Mouse (Mus musculus) stomach, embryonic 14.5 days (tissue): ENCODE measurements at regions not wholly inside any gene's neighbourhood (a gene's known extent, or its start where the extent isn't known, plus 50 kb on each side); places are given as distances from the start of the nearest gene placed in this dataset.

Source experiments
- ATAC-seq: fragments of 200-750 bp; cut with Nextera tagmentation; 2 replicates; pipeline ENCODE4 v1.8.0; 2017; ENCODE audit warnings: low read depth, moderate TSS enrichment; ENCODE audit not compliant: insufficient number of reproducible peaks, insufficient read depth, low FRiP score
- H3K27ac ChIP-seq: fragments of 300-500 bp; sonication (generic); 2 replicates; pipeline ENCODE4 v1.5.1; 2014; ENCODE audit warnings: mild to moderate bottlenecking, low read length, moderate library complexity, mixed read lengths
- H3K27me3 ChIP-seq: fragments of 300-500 bp; sonication (generic); 2 replicates; pipeline ENCODE4 v1.6.1; 2014; ENCODE audit warnings: low read length, control low read depth, mixed read lengths; ENCODE audit not compliant: control insufficient read depth, insufficient read depth
- H3K36me3 ChIP-seq: fragments of 300-500 bp; sonication (generic); 2 replicates; pipeline ENCODE4 v1.6.1; 2014; ENCODE audit warnings: mild to moderate bottlenecking, control low read depth, low read length, moderate library complexity, mixed read lengths; ENCODE audit not compliant: control insufficient read depth, insufficient read depth
- H3K4me1 ChIP-seq: fragments of 300-500 bp; sonication (generic); 2 replicates; pipeline ENCODE4 v1.6.1; 2014; ENCODE audit warnings: low read length, control low read depth, mixed read lengths; ENCODE audit not compliant: control insufficient read depth, insufficient read depth
- H3K4me2 ChIP-seq: fragments of 300-500 bp; sonication (generic); replicated peaks from 2 replicates; pipeline ENCODE4 v1.6.1; 2014; ENCODE audit warnings: low read depth, low read length, control low read depth
- H3K4me3 ChIP-seq: fragments of 300-500 bp; sonication (generic); 2 replicates; pipeline ENCODE4 v1.5.1; 2014; ENCODE audit warnings: low read depth, low read length, control low read depth
- H3K9ac ChIP-seq: fragments of 300-500 bp; sonication (generic); replicated peaks from 2 replicates; pipeline ENCODE4 v1.6.1; 2014; ENCODE audit warnings: low read depth, mild to moderate bottlenecking, control low read depth, low read length, moderate library complexity, mixed read lengths
- H3K9me3 ChIP-seq: fragments of 300-500 bp; sonication (generic); 2 replicates; pipeline ENCODE4 v1.6.1; 2016; ENCODE audit warnings: low read depth, low read length, control low read depth; ENCODE audit not compliant: control insufficient read depth
- WGBS: fragments of 180-500 bp; shearing (Covaris S2); extraction: QIAGEN DNeasy Blood & Tissue Kit; methylation state at CpG from one replicate; pipeline ENCODE4 v1.1.7; 2014; 5-methylcytosine and 5-hydroxymethylcytosine counted together

GRCm38 (mm10) chr4:87461181-87461912 lies 231.1 kb upstream of the Slc24a2 start:
- Histone ChIP-seq H3K4me2 (no peak overlapping the region), H3K27ac (no peak overlapping the region), H3K4me3 (no peak overlapping the region), H3K36me3 (no peaks in the 10 kb centered on the region), H3K9me3 (no peaks in the 10 kb centered on the region), H3K4me1 (peaks cover 4% of the 10 kb centered on the region), H3K27me3 (no peaks in the 10 kb centered on the region), H3K9ac (no peak overlapping the region)
- ATAC-seq = peak; percentile 23; the same call in 1 of the 2 replicates
- 60% methylated on average over 7 of the region's 7 CpGs for WGBS

DNA sequence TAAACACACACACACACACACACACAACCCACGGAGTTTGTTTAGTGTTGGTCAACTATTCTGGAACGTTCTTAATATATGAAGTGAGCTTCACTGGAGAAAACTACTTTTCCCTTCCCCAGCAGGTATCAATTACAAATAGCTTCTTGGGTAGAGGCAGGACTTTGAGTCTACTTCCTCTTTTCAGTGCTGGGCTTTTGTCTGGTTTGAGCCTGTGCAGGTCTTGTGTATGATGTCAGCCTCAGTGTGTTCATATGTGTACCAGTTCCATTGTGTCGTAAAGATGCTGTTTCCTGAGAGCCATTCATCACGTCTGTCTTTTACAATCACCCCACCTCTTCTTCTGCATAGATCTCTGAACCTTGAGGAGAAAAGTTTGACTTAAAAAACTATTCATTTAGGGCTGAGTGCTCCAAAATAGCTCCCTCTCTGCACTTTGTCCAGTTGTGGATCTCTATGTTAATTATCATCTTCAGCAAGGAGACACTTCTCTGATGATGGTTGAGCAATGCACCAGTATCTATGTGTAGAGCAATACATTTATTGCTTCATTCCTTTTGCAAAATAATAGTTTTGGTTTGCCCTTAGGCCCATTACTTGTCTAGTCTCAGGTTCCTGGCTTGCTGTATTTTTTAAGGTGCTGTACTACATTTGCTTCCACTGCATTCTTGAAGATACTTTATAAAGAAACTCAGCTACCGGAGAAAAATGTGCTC lies 225.7 kb upstream of the Slc24a2 start:
- Histone ChIP-seq H3K4me1 (no peaks in the 10 kb centered on the region), H3K4me3 (no peak overlapping the region), H3K4me2 (no peak overlapping the region), H3K27ac (no peak overlapping the region), H3K9me3 (no peaks in the 10 kb centered on the region), H3K36me3 (no peaks in the 10 kb centered on the region), H3K9ac (no peak overlapping the region), H3K27me3 (no peaks in the 10 kb centered on the region)
- ATAC-seq = no peak
- WGBS = 72% methylated on average over 5 of the region's 5 CpGs

DNA sequence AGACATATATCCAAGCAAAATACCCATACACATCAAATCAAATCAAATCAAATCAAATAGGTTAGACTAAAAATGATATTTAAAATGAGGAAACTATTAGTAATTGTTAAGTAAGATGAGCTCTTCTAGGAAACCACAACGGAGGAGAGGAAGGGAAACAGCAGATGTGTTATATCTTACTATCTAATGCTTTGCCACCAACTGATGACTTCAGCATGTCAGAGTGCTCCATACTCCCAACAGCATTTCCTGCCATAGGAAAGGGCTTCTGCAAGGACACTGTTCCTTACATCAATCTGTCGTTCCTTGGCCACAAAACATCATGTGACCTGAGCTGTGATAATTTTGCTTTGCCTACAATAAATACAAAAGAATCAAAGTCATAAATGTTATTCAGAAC lies 221.8 kb upstream of the Slc24a2 start:
- H3K4me1 ChIP-seq = 0 out of 2 replicates have a peak, but pooled peaks cover 8% of the 10 kb centered on the region
- H3K9me3 ChIP-seq = no peaks in the 10 kb centered on the region
- no peak overlapping the region for H3K9ac ChIP-seq
- 51% methylated on average over 2 of the region's 2 CpGs for WGBS
- H3K4me3 ChIP-seq = no peak overlapping the region
- H3K36me3 ChIP-seq = no peaks in the 10 kb centered on the region
- ATAC-seq = no peak
- no peak overlapping the region for H3K27ac ChIP-seq
- no peaks in the 10 kb centered on the region for H3K27me3 ChIP-seq
- no peak overlapping the region for H3K4me2 ChIP-seq

- Histone ChIP-seq H3K27me3 (no peaks in the 10 kb centered on the region), H3K4me3 (no peak overlapping the region), H3K4me1 (0 out of 2 replicates have a peak, but pooled peaks cover 8% of the 10 kb centered on the region), H3K9ac (no peak overlapping the region), H3K27ac (no peak overlapping the region), H3K9me3 (no peaks in the 10 kb centered on the region), H3K4me2 (no peak overlapping the region), H3K36me3 (no peaks in the 10 kb centered on the region)
- 13% methylated on average over 5 of the region's 5 CpGs for WGBS
- no peak for ATAC-seq
Observed at GRCm38 (mm10) chr4:87451251-87451650, 221.0 kb upstream of the Slc24a2 start.

DNA sequence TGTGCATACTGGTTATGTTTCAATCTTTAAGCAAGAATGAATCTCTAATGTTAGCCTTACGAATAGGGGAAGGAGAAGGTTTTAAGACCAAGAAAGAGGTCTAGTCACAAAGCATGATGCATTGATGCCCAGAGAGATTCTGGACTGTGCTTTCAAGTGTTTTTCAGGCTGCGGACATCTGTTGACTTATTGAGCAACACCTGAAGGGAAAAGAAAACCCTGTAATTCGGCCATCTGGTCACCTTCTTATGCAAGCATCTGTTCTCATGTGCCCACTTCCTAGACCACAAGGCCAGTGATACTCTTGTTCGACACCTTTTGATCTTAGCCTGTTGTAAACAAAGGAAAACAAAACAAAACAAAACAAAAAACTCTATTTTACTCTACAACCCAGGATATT lies 218.1 kb upstream of the Slc24a2 start:
- Histone ChIP-seq H3K27ac (no peak overlapping the region), H3K4me1 (0 out of 2 replicates have a peak, but pooled peaks cover 8% of the 10 kb centered on the region), H3K4me3 (no peak overlapping the region), H3K4me2 (no peak overlapping the region), H3K36me3 (no peaks in the 10 kb centered on the region), H3K9ac (no peak overlapping the region), H3K27me3 (no peaks in the 10 kb centered on the region), H3K9me3 (no peaks in the 10 kb centered on the region)
- WGBS = 84% methylated on average over 4 of the region's 4 CpGs
- no peak for ATAC-seq

DNA sequence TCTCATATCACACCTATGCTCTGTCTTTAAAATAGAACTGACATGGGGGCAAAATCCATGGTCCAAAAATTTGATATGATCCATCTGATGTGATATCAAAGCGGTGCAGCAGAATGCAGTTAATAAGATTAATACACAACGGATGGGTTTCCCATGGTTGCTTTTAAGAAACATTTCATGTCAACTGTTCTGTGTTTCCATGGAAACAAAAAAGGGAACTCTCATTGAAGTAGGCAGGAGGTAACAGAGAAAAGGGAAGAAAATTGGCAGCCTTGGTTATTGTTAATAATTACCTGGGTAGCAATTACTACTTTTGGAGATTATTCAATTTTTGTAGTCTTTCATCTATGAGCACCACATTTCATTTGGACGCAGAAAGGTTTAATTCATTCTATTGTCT lies 216.6 kb upstream of the Slc24a2 start:
- Histone ChIP-seq H3K4me3 (no peak overlapping the region), H3K9ac (no peak overlapping the region), H3K4me1 (0 out of 2 replicates have a peak, but pooled peaks cover 8% of the 10 kb centered on the region), H3K36me3 (no peaks in the 10 kb centered on the region), H3K27me3 (no peaks in the 10 kb centered on the region), H3K27ac (no peak overlapping the region), H3K9me3 (no peaks in the 10 kb centered on the region), H3K4me2 (no peak overlapping the region)
- WGBS = 90% methylated on average over 3 of the region's 3 CpGs
- ATAC-seq = no peak

- no peak overlapping the region for H3K9ac ChIP-seq
- no peak overlapping the region for H3K27ac ChIP-seq
- no peaks in the 10 kb centered on the region for H3K4me1 ChIP-seq
- no peaks in the 10 kb centered on the region for H3K36me3 ChIP-seq
- ATAC-seq = no peak
- H3K27me3 ChIP-seq = no peaks in the 10 kb centered on the region
- no peak overlapping the region for H3K4me2 ChIP-seq
- no peaks in the 10 kb centered on the region for H3K9me3 ChIP-seq
- H3K4me3 ChIP-seq = no peak overlapping the region
- WGBS = 30% methylated on average over 4 of the region's 4 CpGs
Observed at GRCm38 (mm10) chr4:87434136-87434535, 203.9 kb upstream of the Slc24a2 start.

- Histone ChIP-seq H3K9ac (no peak overlapping the region), H3K27me3 (no peaks in the 10 kb centered on the region), H3K9me3 (no peaks in the 10 kb centered on the region), H3K4me2 (no peak overlapping the region), H3K36me3 (no peaks in the 10 kb centered on the region), H3K27ac (no peak overlapping the region), H3K4me3 (no peak overlapping the region), H3K4me1 (no peaks in the 10 kb centered on the region)
- no peak for ATAC-seq
- WGBS = 76% methylated on average over 3 of the region's 3 CpGs
Observed at GRCm38 (mm10) chr4:87428374-87428773, 198.1 kb upstream of the Slc24a2 start.
